Mouse (Mus musculus) spleen, postnatal 14 days (tissue): ENCODE data around the gene Prpf18.

ENCODE experiments used
- DNase-seq, 2 experiments: peaks; one replicate each; pipeline ENCODE4 v3.0.0; 2021 to 2022; ENCODE audit warnings: low spot score in 2 of 2

Prpf18 gene

GRCm38 (mm10) chr2:4575163-4575562 lies 76.8 kb downstream of the Prpf18 start:
- DNase-seq: no peak

- DNase-seq: no peak
Measured at GRCm38 (mm10) chr2:4574251-4574650, 77.7 kb downstream of the Prpf18 start.

- no peak for DNase-seq
Measured at GRCm38 (mm10) chr2:4573386-4573785, 78.5 kb downstream of the Prpf18 start.

GRCm38 (mm10) chr2:4572498-4573263 lies 79.2 kb downstream of the Prpf18 start:
- DNase-seq: no peak
